9 mouse cellular contexts compared by ENCODE assay signal in genomic region chr7:129778842-129779421, GRCm38 (mm10).
A peak's percentile ranks its signal among the peaks of the same experiment; 100 is the strongest.
DNase-seq lines count a peak whose midpoint lies in the region; ATAC-seq and TF ChIP-seq lines count a peak whose summit lies in the region.
"Had no signal": no experiment of that assay in that cellular context is flagged by ENCODE, and none has a peak within 500 bp of the region (broad histone marks: within the 10 kb centered on the region; RNA-seq: fewer than 3 reads in every experiment).

No protein-coding gene starts in this region.

- H3K36me3 ChIP-seq in embryonic facial prominence, embryonic 14.5 days (ENCODE audit: control insufficient read depth, insufficient read depth, low read length): no peaks in the 10 kb centered on the region
- no peaks in the 10 kb centered on the region for H3K36me3 ChIP-seq in heart, embryonic 12.5 days
- H3K36me3 ChIP-seq in intestine, postnatal 0 days (ENCODE audit: control insufficient read depth, insufficient read depth): no peaks in the 10 kb centered on the region

- no peaks in the 10 kb centered on the region for H3K9me3 ChIP-seq in embryonic facial prominence, embryonic 14.5 days (ENCODE audit: control insufficient read depth, low read length)
- no peaks in the 10 kb centered on the region for H3K9me3 ChIP-seq in heart, embryonic 12.5 days (replicated peaks)
- H3K9me3 ChIP-seq in intestine, postnatal 0 days (ENCODE audit: control insufficient read depth): no peaks in the 10 kb centered on the region

- H3K4me1 ChIP-seq in embryonic facial prominence, embryonic 14.5 days (ENCODE audit: control insufficient read depth, insufficient read depth, low read length): peaks cover 14% of the 10 kb centered on the region; the same call in 1 of the 2 replicates
- H3K4me1 ChIP-seq in heart, embryonic 12.5 days (replicated peaks): peaks cover 10% of the 10 kb centered on the region
- no peaks in the 10 kb centered on the region for H3K4me1 ChIP-seq in intestine, postnatal 0 days (replicated peaks; ENCODE audit: control insufficient read depth, insufficient read depth, low read length)

- H3K9ac ChIP-seq in embryonic facial prominence, embryonic 14.5 days (ENCODE audit: low read depth, low read length): no peak overlapping the region
- no peak overlapping the region for H3K9ac ChIP-seq in heart, embryonic 12.5 days
- no peak overlapping the region for H3K9ac ChIP-seq in intestine, postnatal 0 days (ENCODE audit: low read depth, low read length)

- H3K4me2 ChIP-seq in embryonic facial prominence, embryonic 14.5 days (ENCODE audit: low read depth, low read length): no peak overlapping the region
- H3K4me2 ChIP-seq in heart, embryonic 12.5 days: no peak overlapping the region
- no peak overlapping the region for H3K4me2 ChIP-seq in intestine, postnatal 0 days (replicated peaks; ENCODE audit: low read depth)

- ATAC-seq in embryonic facial prominence, embryonic 14.5 days (ENCODE audit: low read depth): peak; percentile 70
- ATAC-seq in heart, embryonic 12.5 days (ENCODE audit: insufficient number of reproducible peaks, low FRiP score): no peak
- ATAC-seq in intestine, postnatal 0 days: no peak

- peak; percentile 62 for DNase-seq in adrenal gland, adult 8-10 months
- peak; percentile 75 for DNase-seq in embryonic facial prominence, embryonic 14.5 days (ENCODE audit: low spot score)
- peak; percentile 70 to 71 for DNase-seq in layer of hippocampus, postnatal 10 days (ENCODE audit: low spot score in 2 of 2)
- peak; percentile 25 for DNase-seq in naive thymus-derived CD4-positive, alpha-beta T cell, adult 2 months (ENCODE audit: low read depth)
- no peak for DNase-seq in urinary bladder, adult 2 months (ENCODE audit: low spot score)
- no peak for DNase-seq in gastrocnemius, adult 18-20 months (ENCODE audit: low spot score)
- DNase-seq: kidney, adult 18-20 months had no signal

- 0 out of 2 replicates have a peak, but pooled peaks cover 3% of the 10 kb centered on the region for H3K27me3 ChIP-seq in embryonic facial prominence, embryonic 14.5 days (replicated peaks; ENCODE audit: control insufficient read depth, insufficient read depth, low read length)
- H3K27me3 ChIP-seq in heart, embryonic 12.5 days (replicated peaks): peaks cover 6% of the 10 kb centered on the region
- no peaks in the 10 kb centered on the region for H3K27me3 ChIP-seq in intestine, postnatal 0 days (replicated peaks; ENCODE audit: control insufficient read depth, insufficient read depth, low read length)

- no peak overlapping the region for H3K4me3 ChIP-seq in embryonic facial prominence, embryonic 14.5 days (ENCODE audit: low read depth, low read length)
- H3K4me3 ChIP-seq in heart, embryonic 12.5 days: no peak overlapping the region
- H3K4me3 ChIP-seq in intestine, postnatal 0 days (ENCODE audit: low read depth, low read length): no peak overlapping the region

- WGBS in embryonic facial prominence, embryonic 14.5 days: 40% methylated on average over 13 of the region's 13 CpGs
- WGBS in heart, embryonic 12.5 days: 67% methylated on average over 13 of the region's 13 CpGs
- WGBS in intestine, postnatal 0 days: 63% methylated on average over 13 of the region's 13 CpGs

- TF ChIP-seq CTCF in intestine, postnatal 0 days (IDR thresholded peaks at IDR 0.05; ENCODE audit: low read depth): no peak

- no peak overlapping the region for H3K27ac ChIP-seq in embryonic facial prominence, embryonic 14.5 days (replicated peaks; ENCODE audit: low read depth, low read length)
- no peak overlapping the region for H3K27ac ChIP-seq in heart, embryonic 12.5 days (ENCODE audit: poor library complexity, severe bottlenecking)
- no peak overlapping the region for H3K27ac ChIP-seq in intestine, postnatal 0 days (ENCODE audit: low read depth, low read length)

Comparison
In these comparisons a context has a peak if more than half of its experiments do, and no peak if none do; other contexts are left out.
1. DNase-seq: peak in adrenal gland, adult 8-10 months (single experiment), embryonic facial prominence, embryonic 14.5 days (single experiment), layer of hippocampus, postnatal 10 days (2 of 2) and naive thymus-derived CD4-positive, alpha-beta T cell, adult 2 months (single experiment); none in urinary bladder, adult 2 months (single experiment) and gastrocnemius, adult 18-20 months (single experiment).